Mouse (Mus musculus) MN1 (cell line): Measurements from ENCODE around the gene Adarb2.

Experiments used
- DNase-seq: peaks from one replicate; pipeline ENCODE4 v3.0.0-alpha.2; 2016; ENCODE audit warnings: low spot score

Gene Adarb2

GRCm38 (mm10) chr13:8202681-8203476 lies at the start of gene Adarb2:
Adarb2 (plus strand) TSS chr13:8202866.
- DNase-seq = no peak

GRCm38 (mm10) chr13:8173800-8174199 lies 28.9 kb upstream of the Adarb2 start:
- no peak for DNase-seq

- DNase-seq = no peak
Observed at GRCm38 (mm10) chr13:8191977-8192376, 10.7 kb upstream of the Adarb2 start.

GRCm38 (mm10) chr13:8199186-8199880 lies 3.3 kb upstream of the Adarb2 start:
- no peak for DNase-seq

GRCm38 (mm10) chr13:8203477-8203813 lies 779 bp downstream of the Adarb2 start:
- no peak for DNase-seq

- DNase-seq = no peak
Observed at GRCm38 (mm10) chr13:8207337-8207736, 4.7 kb downstream of the Adarb2 start.

- DNase-seq = no peak
Observed at GRCm38 (mm10) chr13:8210776-8211175, 8.1 kb downstream of the Adarb2 start.

- DNase-seq = no peak
Observed at GRCm38 (mm10) chr13:8238871-8239270, 36.2 kb downstream of the Adarb2 start.

GRCm38 (mm10) chr13:8248016-8248667 lies 45.5 kb downstream of the Adarb2 start:
- no peak for DNase-seq

GRCm38 (mm10) chr13:8272158-8272945 lies 69.7 kb downstream of the Adarb2 start:
- no peak for DNase-seq

- DNase-seq = no peak
Observed at GRCm38 (mm10) chr13:8283116-8283515, 80.5 kb downstream of the Adarb2 start.

- no peak for DNase-seq
Observed at GRCm38 (mm10) chr13:8316347-8317141, 113.9 kb downstream of the Adarb2 start.

- no peak for DNase-seq
Observed at GRCm38 (mm10) chr13:8333589-8334455, 131.2 kb downstream of the Adarb2 start.

GRCm38 (mm10) chr13:8334580-8334979 lies 131.9 kb downstream of the Adarb2 start:
- no peak for DNase-seq

- DNase-seq = no peak
Observed at GRCm38 (mm10) chr13:8341086-8341807, 138.6 kb downstream of the Adarb2 start.

- no peak for DNase-seq
Observed at GRCm38 (mm10) chr13:8347147-8347546, 144.5 kb downstream of the Adarb2 start.

- no peak for DNase-seq
Observed at GRCm38 (mm10) chr13:8352341-8352740, 149.7 kb downstream of the Adarb2 start.

- DNase-seq = no peak
Observed at GRCm38 (mm10) chr13:8352952-8353351, 150.3 kb downstream of the Adarb2 start.

- no peak for DNase-seq
Observed at GRCm38 (mm10) chr13:8365523-8365922, 162.9 kb downstream of the Adarb2 start.

GRCm38 (mm10) chr13:8366087-8366486 lies 163.4 kb downstream of the Adarb2 start:
- DNase-seq = no peak
